Mouse (Mus musculus) liver, embryonic 14.5 days (tissue): ENCODE data around the gene Nprl2. TPM values are rescaled to one million over a fixed set of nuclear protein-coding genes. Genes with fewer than 3 reads are reported as not detected.
"Not testable (repeated sequence)": the region's sequence is repeated elsewhere in the genome, so short reads cannot be mapped to it uniquely, and the experiment has no call there.

ENCODE experiments used
- ATAC-seq: fragments of 200-750 bp; cut with Nextera tagmentation; 2 replicates; pipeline ENCODE4 v1.8.0; 2017; ENCODE audit warnings: moderate number of reproducible peaks, mild to moderate bottlenecking, moderate library complexity; ENCODE audit not compliant: insufficient read depth
- DNase-seq, 3 experiments: peaks; one replicate each; pipeline ENCODE4 v3.0.0-alpha.2; 2012 to 2013; ENCODE audit warnings: low read depth in 3 of 3, low spot score in 3 of 3
- H3K27ac ChIP-seq: fragments of 300-500 bp; sonication (generic); 2 replicates; pipeline ENCODE4 v1.5.1; 2014; ENCODE audit warnings: moderate library complexity, mild to moderate bottlenecking, control low read depth, inconsistent platforms
- H3K27me3 ChIP-seq: fragments of 300-500 bp; sonication (generic); 2 replicates; pipeline ENCODE4 v1.6.1; 2014; ENCODE audit warnings: mild to moderate bottlenecking, low read length, moderate library complexity; ENCODE audit not compliant: control insufficient read depth, insufficient read depth
- H3K36me3 ChIP-seq: fragments of 300-500 bp; sonication (generic); replicated peaks from 2 replicates; pipeline ENCODE4 v1.6.1; 2014; ENCODE audit warnings: low read depth; ENCODE audit not compliant: control insufficient read depth, insufficient read depth
- H3K4me1 ChIP-seq, 2 experiments: fragments of 200-500 bp in 1 of 2; fragments of 300-500 bp in 1 of 2; sonication (generic) in 1 of 2; replicated peaks; 2 replicates each; pipeline ENCODE4 v1.6.1; 2012 to 2014; ENCODE audit warnings: antibody characterized with exemption in 1 of 2, inconsistent platforms in 1 of 2, low read length in 1 of 2; ENCODE audit not compliant: control insufficient read depth in 2 of 2, insufficient read depth in 2 of 2
- H3K4me2 ChIP-seq: fragments of 300-500 bp; sonication (generic); 2 replicates; pipeline ENCODE4 v1.6.1; 2014; ENCODE audit warnings: low read depth, mild to moderate bottlenecking, control low read depth, moderate library complexity
- H3K4me3 ChIP-seq, 2 experiments: fragments of 200-500 bp in 1 of 2; fragments of 300-500 bp in 1 of 2; sonication (generic) in 1 of 2; 2 replicates each; pipeline ENCODE4 v1.5.1; 2012 to 2014; ENCODE audit warnings: low read depth in 2 of 2, low read length in 2 of 2, mild to moderate bottlenecking in 2 of 2, control low read depth in 1 of 2, inconsistent platforms in 1 of 2, moderate library complexity in 1 of 2; ENCODE audit not compliant: insufficient read depth in 1 of 2
- H3K9ac ChIP-seq: fragments of 300-500 bp; sonication (generic); replicated peaks from 2 replicates; pipeline ENCODE4 v1.6.1; 2014; ENCODE audit warnings: mild to moderate bottlenecking, control low read depth, moderate library complexity
- H3K9me3 ChIP-seq: fragments of 300-500 bp; sonication (generic); 2 replicates; pipeline ENCODE4 v1.6.1; 2016; ENCODE audit warnings: low read length, mixed read lengths; ENCODE audit not compliant: control insufficient read depth
- CTCF ChIP-seq: IDR thresholded peaks from 2 replicates; pipeline ENCODE4 v1.5.1; 2016; ENCODE audit warnings: antibody characterized with exemption, low read depth, control low read depth
- EP300 ChIP-seq: IDR thresholded peaks from 2 replicates; pipeline ENCODE4 v1.6.1; 2016; ENCODE audit warnings: antibody characterized with exemption, low read depth
- WGBS: fragments of 180-500 bp; shearing (Covaris S2); extraction: QIAGEN DNeasy Blood & Tissue Kit; methylation state at CpG from one replicate; pipeline ENCODE4 v1.1.7; 2014; ENCODE audit not compliant: insufficient replicate concordance; 5-methylcytosine and 5-hydroxymethylcytosine counted together
- polyA plus RNA-seq, 2 experiments: library from polyadenylated mRNA; depleted of rRNA in 1 of 2; stranded (reverse) in 1 of 2; unstranded in 1 of 2; fragments of >200 nt; fragmentation: Nextera tagmentation in 1 of 2; extraction: Ambion mirVana in 1 of 2; gene quantifications; 2 replicates each; pipeline versions ENCODE4 v1.2.1 to v1.2.3; 2012 to 2014

Gene Nprl2
- polyA plus RNA-seq, 2 experiments, result 9.2 to 10.5 TPM

- Histone ChIP-seq H3K4me1 (peaks cover 35 to 42% of the 10 kb centered on the region in 2 experiments), H3K27ac (peak overlapping the region; percentile 79), H3K4me3 (peak overlapping the region; percentile 74 to 83), H3K4me2 (peak overlapping the region; percentile 90), H3K9me3 (no peaks in the 10 kb centered on the region), H3K36me3 (peaks cover 34% of the 10 kb centered on the region), H3K9ac (peak overlapping the region; percentile 87), H3K27me3 (peaks cover 3% of the 10 kb centered on the region; the same call in 1 of the 2 replicates)
- peak; percentile 10 for ATAC-seq
- no peak for DNase-seq
- TF ChIP-seq EP300, result no peak
- no peak for TF ChIP-seq CTCF
- 0% methylated on average over 23 of the region's 23 CpGs for WGBS
Observed at GRCm38 (mm10) chr9:107555031-107555457, 13.0 kb downstream of the Nprl2 start.

DNA sequence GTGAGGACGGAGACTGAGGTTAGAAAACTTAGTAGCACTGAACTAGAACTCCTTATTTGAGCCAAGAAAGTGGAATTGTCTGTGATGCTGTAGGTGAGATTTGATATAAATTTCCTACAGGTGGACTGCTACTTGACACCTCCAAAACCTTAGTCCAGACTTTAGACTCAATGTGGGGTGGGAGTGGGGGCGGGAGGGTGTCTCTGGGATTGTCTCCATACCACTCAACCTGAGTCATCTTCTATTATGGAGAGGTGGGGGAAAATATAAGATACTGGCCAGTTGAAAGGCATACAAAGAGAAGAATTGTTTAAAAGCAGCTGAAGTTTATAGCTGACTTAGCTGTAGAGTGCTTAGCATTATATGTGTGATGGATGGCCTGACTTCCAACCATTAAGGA is 13.7 kb downstream of the Nprl2 start:
- peaks cover 39% of the 10 kb centered on the region for H3K36me3 ChIP-seq
- H3K27ac ChIP-seq, result peak overlapping the region; percentile 79
- DNase-seq (no peak), ATAC-seq (no peak)
- WGBS, result 26% methylated on average over 2 of the region's 2 CpGs
- peaks cover 1% of the 10 kb centered on the region; the same call in 1 of the 2 replicates for H3K27me3 ChIP-seq
- TF ChIP-seq CTCF (no peak), EP300 (no peak)
- H3K4me1 ChIP-seq, result peaks cover 35 to 41% of the 10 kb centered on the region in 2 experiments
- H3K9me3 ChIP-seq, result no peaks in the 10 kb centered on the region
- H3K4me3 ChIP-seq, result peak overlapping the region; percentile 74 to 83
- H3K9ac ChIP-seq, result peak overlapping the region; percentile 87
- H3K4me2 ChIP-seq, result peak overlapping the region; percentile 90

GRCm38 (mm10) chr9:107556346-107556745 is 14.3 kb downstream of the Nprl2 start:
- ATAC-seq (no peak), DNase-seq (no peak)
- Histone ChIP-seq H3K4me3 (peak overlapping the region in 1 of 2 experiments; percentile 83; a peak in 3 of 4 replicates), H3K9ac (peak overlapping the region; percentile 87), H3K4me1 (peaks cover 31 to 36% of the 10 kb centered on the region in 2 experiments), H3K27ac (peak overlapping the region; percentile 37; the same call in 1 of the 2 replicates), H3K4me2 (peak overlapping the region; percentile 90), H3K27me3 (no peaks in the 10 kb centered on the region; the same call in 1 of the 2 replicates), H3K36me3 (peaks cover 46% of the 10 kb centered on the region), H3K9me3 (no peaks in the 10 kb centered on the region)
- WGBS, result 37% methylated on average over 3 of the region's 3 CpGs
- TF ChIP-seq CTCF (no peak), EP300 (no peak)

DNA sequence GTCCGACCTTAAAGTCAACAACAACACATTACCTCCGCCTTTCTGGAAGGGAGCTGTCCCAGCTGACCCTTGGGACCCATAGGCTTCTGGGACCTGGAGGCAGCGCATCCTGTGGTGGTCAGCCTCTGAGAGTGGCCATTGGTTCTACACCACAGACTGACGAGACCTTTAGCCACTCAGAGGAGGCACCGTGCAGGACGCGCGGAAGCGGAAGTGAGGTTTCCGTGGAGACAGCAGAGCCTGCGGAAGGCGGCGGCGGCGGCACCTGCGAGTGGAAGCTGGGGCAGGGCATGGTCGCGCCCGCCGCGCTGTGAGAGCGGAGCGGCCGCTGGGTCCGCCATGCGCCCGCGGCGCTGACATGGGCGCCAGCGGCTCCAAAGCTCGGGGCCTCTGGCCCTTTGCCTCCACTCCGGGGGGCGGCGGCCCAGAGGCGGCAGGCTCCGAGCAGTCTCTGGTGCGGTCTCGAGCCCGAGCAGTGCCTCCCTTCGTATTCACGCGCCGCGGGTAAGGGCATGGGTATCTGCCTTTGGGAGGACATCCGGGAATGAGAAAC is 21.1 kb downstream of the Nprl2 start, which contains the start of gene Tusc2:
Tusc2 (plus strand) TSS at position 227 of the 553 bp plus-strand sequence.
- ATAC-seq, result peak; percentile 95
- Histone ChIP-seq H3K9ac (peak within 1 kb of the TSS; percentile 75), H3K4me3 (peak within 1 kb of the TSS; percentile 66 to 80), H3K4me2 (peak within 1 kb of the TSS; percentile 91), H3K27ac (peak within 1 kb of the TSS; percentile 63), H3K4me1 (peaks cover 15 to 30% of the 10 kb centered on the region in 2 experiments), H3K27me3 (no peaks in the 10 kb centered on the region), H3K9me3 (no peaks in the 10 kb centered on the region), H3K36me3 (peaks cover 33% of the 10 kb centered on the region)
- under 1% methylated on average over 46 of the region's 46 CpGs for WGBS
- no peak for TF ChIP-seq CTCF
- TF ChIP-seq EP300, result no peak
- DNase-seq, result peak; percentile 91 to 93 (median 93)

- 30% methylated on average over 5 of the region's 5 CpGs for WGBS
- H3K4me3 ChIP-seq, H3K4me2 ChIP-seq, H3K36me3 ChIP-seq, DNase-seq, H3K27me3 ChIP-seq, ATAC-seq, H3K9me3 ChIP-seq, H3K9ac ChIP-seq, H3K27ac ChIP-seq: not testable (repeated sequence)
- TF ChIP-seq CTCF, result 0 out of 2 replicates have a peak, but pooled peaks have one; percentile 46
- peaks cover 26 to 41% of the 10 kb centered on the region in 2 experiments for H3K4me1 ChIP-seq
Observed at GRCm38 (mm10) chr9:107565556-107565955, 23.5 kb downstream of the Nprl2 start.
